Mouse (Mus musculus) brown adipose tissue, adult 24 weeks (tissue): ENCODE measurements around the gene Vps36. TPM values are rescaled to one million over a fixed set of nuclear protein-coding genes. Genes with fewer than 3 reads are reported as not detected.

ENCODE experiments used
- H3K27ac ChIP-seq: fragments of 200-500 bp; replicated peaks from 2 replicates; pipeline ENCODE4 v1.5.1; 2012; ENCODE audit warnings: low read depth, mild to moderate bottlenecking, low read length
- H3K4me1 ChIP-seq: fragments of 200-500 bp; 2 replicates; pipeline ENCODE4 v1.6.1; 2012; ENCODE audit warnings: low read length, mixed read lengths; ENCODE audit not compliant: control insufficient read depth, insufficient read depth, insufficient read length
- H3K4me3 ChIP-seq: fragments of 200-500 bp; 2 replicates; pipeline ENCODE4 v1.5.1; 2012; ENCODE audit warnings: low read depth, mild to moderate bottlenecking, low read length, moderate library complexity; ENCODE audit not compliant: insufficient read depth
- polyA plus RNA-seq: library from polyadenylated mRNA; stranded (reverse); fragments of >200 nt; gene quantifications from 2 replicates; pipeline ENCODE4 v1.2.4, GENCODE M21; 2012; ENCODE audit not compliant: missing spikeins, insufficient read depth, insufficient read length

The Vps36 gene
- polyA plus RNA-seq, 1 experiment, result 35.2 TPM

GRCm38 (mm10) chr8:22185431-22186397 is 6.9 kb upstream of the Vps36 start, which contains the start of gene Ckap2:
Gene Ckap2 (minus strand): TSS chr8:22185819.
- Histone ChIP-seq H3K4me3 (peak within 1 kb of the TSS; percentile 66), H3K27ac (no peak within 1 kb of the TSS), H3K4me1 (no peaks in the 10 kb centered on the region; the same call in 1 of the 2 replicates)

GRCm38 (mm10) chr8:22193432-22194010 is 912 bp downstream of the Vps36 start:
- Histone ChIP-seq H3K27ac (peak overlapping the region; percentile 95), H3K4me1 (peaks cover 4% of the 10 kb centered on the region; the same call in 1 of the 2 replicates), H3K4me3 (peak overlapping the region; percentile 94)

- Histone ChIP-seq H3K4me1 (peaks cover 4% of the 10 kb centered on the region; the same call in 1 of the 2 replicates), H3K4me3 (no peak overlapping the region), H3K27ac (no peak overlapping the region)
These were observed 5.3 kb downstream of the Vps36 start for GRCm38 (mm10) chr8:22197914-22198313.

GRCm38 (mm10) chr8:22199481-22199880 is 6.9 kb downstream of the Vps36 start:
- Histone ChIP-seq H3K4me1 (peaks cover under 1% of the 10 kb centered on the region; the same call in 1 of the 2 replicates), H3K4me3 (no peak overlapping the region), H3K27ac (no peak overlapping the region)

GRCm38 (mm10) chr8:22207535-22207934 is 14.9 kb downstream of the Vps36 start:
- no peaks in the 10 kb centered on the region; the same call in 1 of the 2 replicates for H3K4me1 ChIP-seq
- no peak overlapping the region for H3K4me3 ChIP-seq
- H3K27ac ChIP-seq, result no peak overlapping the region; the same call in 1 of the 2 replicates

GRCm38 (mm10) chr8:22209012-22209411 is 16.4 kb downstream of the Vps36 start:
- Histone ChIP-seq H3K4me3 (no peak overlapping the region), H3K4me1 (no peaks in the 10 kb centered on the region; the same call in 1 of the 2 replicates), H3K27ac (0 out of 2 replicates have a peak overlapping the region, but pooled peaks have one; percentile 8)

- no peaks in the 10 kb centered on the region; the same call in 1 of the 2 replicates for H3K4me1 ChIP-seq
These were observed 22.2 kb downstream of the Vps36 start for GRCm38 (mm10) chr8:22214826-22215225.

GRCm38 (mm10) chr8:22226361-22226760 is 33.8 kb downstream of the Vps36 start:
- no peak overlapping the region for H3K4me3 ChIP-seq
- H3K27ac ChIP-seq, result no peak overlapping the region
- peaks cover 5% of the 10 kb centered on the region; the same call in 1 of the 2 replicates for H3K4me1 ChIP-seq

More at GRCm38 (mm10) chr8:22214826-22215225, 22.2 kb downstream of the Vps36 start:
- H3K4me3 ChIP-seq, result no peak overlapping the region
- H3K27ac ChIP-seq, result no peak overlapping the region

- peak within 1 kb of the TSS; percentile 92 for H3K4me3 ChIP-seq
- H3K27ac ChIP-seq, result peak within 1 kb of the TSS; percentile 68
These were observed 34.7 kb downstream of the Vps36 start, which contains the start of gene Thsd1 for GRCm38 (mm10) chr8:22227061-22227877. Gene Thsd1 (plus strand): TSS chr8:22227313.

GRCm38 (mm10) chr8:22228621-22229020 is 36.0 kb downstream of the Vps36 start:
- peak overlapping the region; percentile 88 for H3K27ac ChIP-seq
- H3K4me1 ChIP-seq, result peaks cover 5% of the 10 kb centered on the region; the same call in 1 of the 2 replicates
- peak overlapping the region; percentile 92 for H3K4me3 ChIP-seq

More at GRCm38 (mm10) chr8:22227061-22227877, 34.7 kb downstream of the Vps36 start, which contains the start of gene Thsd1:
- peaks cover 5% of the 10 kb centered on the region; the same call in 1 of the 2 replicates for H3K4me1 ChIP-seq

- H3K4me1 ChIP-seq, result peaks cover 2% of the 10 kb centered on the region; the same call in 1 of the 2 replicates
- no peak overlapping the region for H3K27ac ChIP-seq
- H3K4me3 ChIP-seq, result no peak overlapping the region
These were observed 50.4 kb downstream of the Vps36 start for GRCm38 (mm10) chr8:22242986-22243385.

- H3K4me3 ChIP-seq, result no peak overlapping the region
These were observed 53.1 kb downstream of the Vps36 start for GRCm38 (mm10) chr8:22245663-22246062.

GRCm38 (mm10) chr8:22247956-22248355 is 55.3 kb downstream of the Vps36 start:
- H3K4me1 ChIP-seq, result peaks cover 2% of the 10 kb centered on the region; the same call in 1 of the 2 replicates
- no peak overlapping the region for H3K4me3 ChIP-seq
- H3K27ac ChIP-seq, result no peak overlapping the region

More at GRCm38 (mm10) chr8:22245663-22246062, 53.1 kb downstream of the Vps36 start:
- no peak overlapping the region for H3K27ac ChIP-seq
- peaks cover 2% of the 10 kb centered on the region; the same call in 1 of the 2 replicates for H3K4me1 ChIP-seq

GRCm38 (mm10) chr8:22249080-22249479 is 56.5 kb downstream of the Vps36 start:
- no peak overlapping the region for H3K4me3 ChIP-seq
- H3K27ac ChIP-seq, result no peak overlapping the region

More at GRCm38 (mm10) chr8:22249080-22249479, 56.5 kb downstream of the Vps36 start:
- peaks cover 2% of the 10 kb centered on the region; the same call in 1 of the 2 replicates for H3K4me1 ChIP-seq
